Mouse (Mus musculus) lung, adult 2 months (tissue): ENCODE results near the gene Itfg2.

Experiments
- CTCF ChIP-seq: fragments of 200-500 bp; IDR thresholded peaks from 2 replicates; pipeline ENCODE4 v1.5.1; 2011; ENCODE audit warnings: mild to moderate bottlenecking, low read length, control low read depth; ENCODE audit not compliant: insufficient read depth
- POLR2A ChIP-seq: fragments of 200-500 bp; IDR thresholded peaks from 2 replicates; pipeline ENCODE4 v1.6.1; 2011; ENCODE audit warnings: low read depth, mild to moderate bottlenecking, control low read depth, low read length, borderline replicate concordance; ENCODE audit errors: extremely low read depth

GRCm38 (mm10) chr6:128438317-128438870, 13.7 kb upstream of the Itfg2 start, which contains the start of gene Fkbp4:
- TF ChIP-seq CTCF (no peak), POLR2A (peak; percentile 87; the same call in 1 of the 2 replicates)
